Mouse (Mus musculus) ES-Bruce4 (cell line): ENCODE measurements around the gene Cnpy3. TPM values are rescaled to one million over a fixed set of nuclear protein-coding genes. Genes with fewer than 3 reads are reported as not detected.

Experiments
- H3K27ac ChIP-seq: 2 replicates; pipeline ENCODE4 v1.5.1; 2012; ENCODE audit warnings: low read length, inconsistent platforms; ENCODE audit not compliant: insufficient read depth
- H3K27me3 ChIP-seq: 2 replicates; pipeline ENCODE4 v1.6.1; 2012; ENCODE audit warnings: mild to moderate bottlenecking, low read length, inconsistent platforms; ENCODE audit not compliant: control insufficient read depth, poor library complexity, insufficient read depth, severe bottlenecking
- H3K36me3 ChIP-seq: 2 replicates; pipeline ENCODE4 v1.6.1; 2012; ENCODE audit warnings: inconsistent platforms, mild to moderate bottlenecking, low read length, moderate library complexity; ENCODE audit not compliant: control insufficient read depth, poor library complexity, insufficient read depth, severe bottlenecking
- H3K4me1 ChIP-seq: one replicate; pipeline ENCODE4 v1.8.1; 2011; ENCODE audit warnings: low read length; ENCODE audit not compliant: control insufficient read depth, insufficient read depth
- H3K4me3 ChIP-seq: 2 replicates; pipeline ENCODE4 v1.5.1; 2011; ENCODE audit warnings: low read depth, mild to moderate bottlenecking, low read length
- H3K9ac ChIP-seq: 2 replicates; pipeline ENCODE4 v1.6.1; 2012; ENCODE audit warnings: low read depth, mild to moderate bottlenecking, inconsistent platforms; ENCODE audit not compliant: poor library complexity, severe bottlenecking
- H3K9me3 ChIP-seq: replicated peaks from 2 replicates; pipeline ENCODE4 v1.6.1; 2012; ENCODE audit warnings: mild to moderate bottlenecking, low read length, inconsistent platforms; ENCODE audit not compliant: control insufficient read depth, poor library complexity, insufficient read depth, severe bottlenecking
- CTCF ChIP-seq: IDR thresholded peaks from one replicate; pipeline ENCODE4 v1.8.1; 2011; ENCODE audit warnings: low read depth, low read length
- EP300 ChIP-seq: IDR thresholded peaks from 2 replicates; pipeline ENCODE4 v1.6.1; 2011; ENCODE audit warnings: low read depth, low read length; ENCODE audit not compliant: insufficient read depth
- POLR2A ChIP-seq: IDR thresholded peaks from one replicate; pipeline ENCODE4 v1.8.1; 2011; ENCODE audit warnings: low read length; ENCODE audit not compliant: insufficient read depth
- polyA plus RNA-seq: library from polyadenylated mRNA; stranded (reverse); fragments of >200 nt; gene quantifications from 2 replicates; pipeline ENCODE4 v1.2.4, GENCODE M21; 2011; ENCODE audit warnings: low read depth; ENCODE audit not compliant: missing spikeins, insufficient read depth, insufficient read length

Cnpy3 gene
- polyA plus RNA-seq, 1 experiment: 31.2 TPM

DNA sequence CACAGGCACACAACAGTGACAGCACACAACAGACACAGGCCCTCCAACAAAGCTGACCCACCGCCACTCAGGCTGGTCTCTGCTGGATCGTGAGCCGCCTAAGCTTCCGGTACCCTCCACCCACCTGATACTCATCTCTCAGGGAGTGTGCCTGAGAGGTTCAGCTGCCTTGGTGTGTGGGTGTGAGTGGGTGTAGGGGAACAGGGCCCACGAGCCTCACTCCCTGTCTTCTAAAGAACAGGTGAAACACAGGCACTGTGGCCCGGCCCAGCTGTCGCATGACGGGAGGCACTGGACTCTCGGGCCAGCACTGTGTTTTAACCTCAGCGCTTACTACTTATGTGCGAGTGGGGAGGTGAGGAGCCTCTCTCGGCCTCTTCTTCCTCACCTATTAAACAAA is 49.9 kb downstream of the Cnpy3 start:
- no peak overlapping the region for H3K27ac ChIP-seq
- peaks cover 4% of the 10 kb centered on the region for H3K4me1 ChIP-seq
- H3K9ac ChIP-seq: no peak overlapping the region
- H3K27me3 ChIP-seq: no peaks in the 10 kb centered on the region
- H3K9me3 ChIP-seq: no peaks in the 10 kb centered on the region
- no peak overlapping the region for H3K4me3 ChIP-seq
- H3K36me3 ChIP-seq: no peaks in the 10 kb centered on the region
- no peak for TF ChIP-seq EP300
- TF ChIP-seq CTCF: no peak
- TF ChIP-seq POLR2A: no peak

- Histone ChIP-seq H3K36me3 (no peaks in the 10 kb centered on the region), H3K4me3 (no peak overlapping the region), H3K27ac (no peak overlapping the region), H3K4me1 (peaks cover 4% of the 10 kb centered on the region), H3K9me3 (no peaks in the 10 kb centered on the region), H3K9ac (no peak overlapping the region), H3K27me3 (no peaks in the 10 kb centered on the region)
- no peak for TF ChIP-seq CTCF
- no peak for TF ChIP-seq EP300
- no peak for TF ChIP-seq POLR2A
Measured at GRCm38 (mm10) chr17:46701489-46701888, 50.5 kb downstream of the Cnpy3 start.

DNA sequence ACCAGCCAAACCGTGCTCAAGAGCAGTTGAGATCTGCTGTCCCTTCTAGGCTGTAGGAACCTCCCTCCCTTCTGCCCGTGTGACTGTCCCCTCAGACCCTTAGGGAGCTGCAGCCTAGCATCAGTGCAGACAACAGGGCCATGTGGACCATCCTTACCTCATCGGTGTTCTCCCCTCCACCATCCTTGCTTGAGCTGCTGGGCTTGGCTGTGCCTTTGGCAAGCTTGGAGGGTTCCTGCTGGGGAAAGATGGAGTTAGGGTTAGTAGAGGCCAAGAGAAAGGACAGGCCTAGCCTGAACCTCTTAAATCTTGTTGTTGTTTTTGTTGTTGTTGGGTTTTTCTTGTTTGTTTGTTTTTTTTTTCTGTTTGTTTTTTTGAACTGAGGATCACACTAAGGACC is 52.1 kb downstream of the Cnpy3 start:
- Histone ChIP-seq H3K9me3 (no peaks in the 10 kb centered on the region), H3K4me1 (peaks cover 4% of the 10 kb centered on the region), H3K4me3 (no peak overlapping the region), H3K27me3 (no peaks in the 10 kb centered on the region), H3K36me3 (no peaks in the 10 kb centered on the region), H3K27ac (no peak overlapping the region), H3K9ac (no peak overlapping the region)
- no peak for TF ChIP-seq CTCF
- TF ChIP-seq POLR2A: no peak
- TF ChIP-seq EP300: no peak

DNA sequence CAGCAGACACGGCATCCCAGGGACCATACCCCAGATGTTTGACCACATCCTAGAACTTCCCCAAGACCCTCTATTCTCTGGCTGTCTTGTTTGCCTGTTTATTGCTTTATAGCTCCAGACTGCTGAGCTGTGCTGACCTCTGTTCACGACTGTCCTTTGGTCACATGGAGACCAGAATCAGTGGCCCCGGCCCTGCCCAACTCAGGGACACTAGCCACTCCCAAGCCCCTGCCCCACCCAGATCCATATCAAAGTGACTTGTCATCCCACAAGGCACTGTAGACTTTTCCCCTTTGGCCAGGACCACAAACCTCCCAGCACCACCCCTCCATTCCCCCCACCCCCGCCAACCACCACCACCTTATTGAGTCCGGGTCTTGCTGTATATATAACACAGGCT is 52.8 kb downstream of the Cnpy3 start:
- Histone ChIP-seq H3K36me3 (no peaks in the 10 kb centered on the region), H3K27me3 (no peaks in the 10 kb centered on the region), H3K4me3 (no peak overlapping the region), H3K4me1 (peaks cover 4% of the 10 kb centered on the region), H3K27ac (no peak overlapping the region), H3K9me3 (no peaks in the 10 kb centered on the region), H3K9ac (no peak overlapping the region)
- TF ChIP-seq POLR2A (no peak), CTCF (no peak), EP300 (no peak)

GRCm38 (mm10) chr17:46698515-46698914 is 53.5 kb downstream of the Cnpy3 start:
- H3K4me1 ChIP-seq: peaks cover 4% of the 10 kb centered on the region
- H3K36me3 ChIP-seq: no peaks in the 10 kb centered on the region
- no peaks in the 10 kb centered on the region for H3K27me3 ChIP-seq
- TF ChIP-seq POLR2A (no peak), CTCF (no peak), EP300 (no peak)
- no peak overlapping the region for H3K27ac ChIP-seq
- no peak overlapping the region for H3K4me3 ChIP-seq
- no peaks in the 10 kb centered on the region for H3K9me3 ChIP-seq
- H3K9ac ChIP-seq: no peak overlapping the region

- Histone ChIP-seq H3K4me3 (no peak overlapping the region), H3K4me1 (no peaks in the 10 kb centered on the region), H3K36me3 (no peaks in the 10 kb centered on the region), H3K27me3 (no peaks in the 10 kb centered on the region), H3K27ac (no peak overlapping the region), H3K9me3 (no peaks in the 10 kb centered on the region), H3K9ac (no peak overlapping the region)
- no peak for TF ChIP-seq EP300
- no peak for TF ChIP-seq POLR2A
- no peak for TF ChIP-seq CTCF
Measured at GRCm38 (mm10) chr17:46694517-46695063, 57.4 kb downstream of the Cnpy3 start.
